Mouse (Mus musculus): ENCODE measurements around the gene Lamb3.

DNA sequence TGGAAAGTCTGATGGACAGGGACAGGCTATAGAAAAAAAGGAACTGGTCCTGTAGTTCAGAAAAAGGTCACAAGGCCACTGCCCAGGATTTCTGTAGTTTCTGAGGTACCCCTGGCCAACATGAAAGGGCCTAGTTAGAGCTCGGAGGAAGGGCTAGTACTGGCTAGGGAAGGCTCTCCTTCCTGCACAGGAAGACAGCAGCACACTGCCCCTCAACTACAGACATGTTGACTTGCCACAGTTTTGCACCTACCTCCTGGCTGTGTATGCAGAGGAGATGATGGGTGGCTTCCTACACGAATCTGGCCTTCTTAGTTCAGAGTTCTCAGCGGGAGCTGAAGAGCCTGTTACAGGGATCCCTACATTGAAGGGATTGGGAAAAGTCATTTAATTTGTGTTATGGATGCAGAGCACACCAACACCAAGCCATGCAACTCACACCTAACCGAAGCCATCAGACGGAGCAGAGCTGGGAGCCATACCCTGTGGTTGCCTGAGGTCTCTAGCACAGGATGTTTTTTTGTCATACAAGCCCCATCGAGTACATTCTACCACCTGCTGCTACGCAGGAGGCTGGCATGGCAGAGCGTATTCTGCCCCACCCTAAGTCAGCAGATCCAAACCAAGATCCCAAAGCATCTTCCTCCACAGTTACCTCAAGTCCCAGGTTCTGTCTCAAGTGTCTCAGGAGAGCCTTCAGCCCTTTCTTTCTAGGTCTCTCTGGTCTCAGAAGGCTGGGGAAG lies 6.7 kb upstream of the Lamb3 start:
- TF ChIP-seq CTCF (IDR thresholded peaks at IDR 0.05; ENCODE audit: low read depth, low read length) (no peak), GATA1 (IDR thresholded peaks at IDR 0.05; ENCODE audit: borderline replicate concordance, low read length) (no peak)

Measured in G1E (cell line).